In the genomic region with DNA sequence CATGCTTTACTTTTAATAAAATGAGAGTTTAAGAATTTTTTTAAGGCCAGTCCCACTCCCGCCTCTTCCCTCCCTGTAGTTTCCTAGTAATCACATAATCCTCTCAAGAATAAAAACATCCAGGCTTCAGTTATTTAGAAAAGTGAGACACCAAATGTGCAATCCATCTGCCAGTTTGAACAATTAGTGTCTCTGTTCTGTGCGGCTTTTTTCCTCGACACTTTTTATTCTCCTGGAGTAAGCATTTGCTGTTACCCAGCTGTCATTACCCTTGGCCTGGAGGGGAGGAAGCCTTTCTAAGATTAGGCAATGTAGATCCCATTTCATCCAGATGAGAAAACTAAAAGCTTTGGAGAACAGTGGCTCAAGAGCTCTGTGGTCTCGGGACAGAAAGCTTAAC, we compare ENCODE assay signal across 19 mouse cellular contexts.
DNase-seq lines count a peak whose midpoint lies in the region; ATAC-seq and TF ChIP-seq lines count a peak whose summit lies in the region.
"Had no signal": no experiment of that assay in that cellular context is flagged by ENCODE, and none has a peak within 500 bp of the region (broad histone marks: within the 10 kb centered on the region; RNA-seq: fewer than 3 reads in every experiment).

No protein-coding gene starts in this region.

- ATAC-seq in forebrain, embryonic 14.5 days: no peak
- no peak for ATAC-seq in forebrain, embryonic 12.5 days (ENCODE audit: low FRiP score)
- ATAC-seq: forebrain, embryonic 15.5 days; intestine, embryonic 16.5 days; Patski had no signal

- no peaks in the 10 kb centered on the region for H3K36me3 ChIP-seq in forebrain, embryonic 14.5 days (ENCODE audit: control insufficient read depth, insufficient read depth, low read length)
- no peaks in the 10 kb centered on the region for H3K36me3 ChIP-seq in forebrain, embryonic 12.5 days (replicated peaks)
- H3K36me3 ChIP-seq: forebrain, embryonic 15.5 days; heart, embryonic 12.5 days had no signal

- no peak overlapping the region for H3K4me2 ChIP-seq in forebrain, embryonic 14.5 days (ENCODE audit: low read length)
- H3K4me2 ChIP-seq in forebrain, embryonic 12.5 days: no peak overlapping the region
- H3K4me2 ChIP-seq: forebrain, embryonic 15.5 days; heart, embryonic 12.5 days; hindbrain, embryonic 15.5 days had no signal

- peak; percentile 3 for DNase-seq in forebrain, embryonic 14.5 days (ENCODE audit: low spot score)
- peak; percentile 31 to 36 for DNase-seq in layer of hippocampus, adult 2 months (ENCODE audit: low spot score in 2 of 2)
- no peak for DNase-seq in layer of hippocampus, postnatal 10 days (ENCODE audit: low spot score in 2 of 2)
- DNase-seq in adipocyte (ENCODE audit: low spot score): peak; percentile 14
- peak; percentile 49 for DNase-seq in telencephalon, adult 2 months (ENCODE audit: low read depth, low spot score)
- no peak for DNase-seq in heart, postnatal 36 days
- DNase-seq: adrenal gland, adult 8-10 months; adrenal gland, postnatal 36 days; cerebellum, adult 11-12 months; cerebellum, adult 9-10 months; cerebellum, postnatal 36 days; gastrocnemius, adult 2 months; gastrocnemius, postnatal 25 days had no signal

- no peak for TF ChIP-seq CTCF in layer of hippocampus, adult 2 months (conservative IDR thresholded peaks at IDR 0.05)

- H3K4me3 ChIP-seq in forebrain, embryonic 14.5 days (ENCODE audit: low read depth, low read length): no peak overlapping the region
- no peak overlapping the region for H3K4me3 ChIP-seq in forebrain, embryonic 12.5 days (replicated peaks)
- no peak overlapping the region for H3K4me3 ChIP-seq in layer of hippocampus, adult 2 months
- H3K4me3 ChIP-seq: forebrain, embryonic 15.5 days; gastrocnemius, adult 2 months; heart, embryonic 12.5 days; hindbrain, embryonic 15.5 days had no signal

- no peaks in the 10 kb centered on the region for H3K27me3 ChIP-seq in forebrain, embryonic 14.5 days (replicated peaks; ENCODE audit: control insufficient read depth, insufficient read depth, low read length)
- no peaks in the 10 kb centered on the region for H3K27me3 ChIP-seq in forebrain, embryonic 12.5 days
- H3K27me3 ChIP-seq: forebrain, embryonic 15.5 days; heart, embryonic 12.5 days; hindbrain, embryonic 15.5 days had no signal

- no peak overlapping the region for H3K27ac ChIP-seq in forebrain, embryonic 14.5 days (ENCODE audit: low read depth, low read length)
- H3K27ac ChIP-seq in forebrain, embryonic 12.5 days: no peak overlapping the region
- H3K27ac ChIP-seq in layer of hippocampus, adult 2 months: peak overlapping the region; percentile 21; the same call in 1 of the 2 replicates
- H3K27ac ChIP-seq: forebrain, embryonic 15.5 days; gastrocnemius, adult 2 months; hindbrain, embryonic 15.5 days had no signal

- no peaks in the 10 kb centered on the region for H3K4me1 ChIP-seq in forebrain, embryonic 14.5 days (ENCODE audit: control insufficient read depth, insufficient read depth, low read length)
- no peaks in the 10 kb centered on the region for H3K4me1 ChIP-seq in forebrain, embryonic 12.5 days
- H3K4me1 ChIP-seq: forebrain, embryonic 15.5 days; heart, embryonic 12.5 days; hindbrain, embryonic 15.5 days had no signal

- intact Hi-C loops in heart, postnatal 36 days (cut with DNase I): no loop called here

- WGBS in forebrain, embryonic 14.5 days: 69% methylated on average over 4 of the region's 4 CpGs
- WGBS in forebrain, embryonic 12.5 days: 81% methylated on average over 4 of the region's 4 CpGs

- H3K9ac ChIP-seq in forebrain, embryonic 14.5 days (ENCODE audit: low read length): no peak overlapping the region
- no peak overlapping the region for H3K9ac ChIP-seq in forebrain, embryonic 12.5 days
- H3K9ac ChIP-seq: forebrain, embryonic 15.5 days; heart, embryonic 12.5 days; hindbrain, embryonic 15.5 days had no signal

- no peaks in the 10 kb centered on the region for H3K9me3 ChIP-seq in forebrain, embryonic 14.5 days (replicated peaks; ENCODE audit: control insufficient read depth, low read length)
- H3K9me3 ChIP-seq in forebrain, embryonic 12.5 days: no peaks in the 10 kb centered on the region
- H3K9me3 ChIP-seq: forebrain, embryonic 15.5 days; heart, embryonic 12.5 days; hindbrain, embryonic 15.5 days had no signal

Comparison
In these comparisons a context has a peak if more than half of its experiments do, and no peak if none do; other contexts are left out.
1. DNase-seq: peak in forebrain, embryonic 14.5 days (single experiment), layer of hippocampus, adult 2 months (2 of 2), adipocyte (single experiment) and telencephalon, adult 2 months (single experiment); none in layer of hippocampus, postnatal 10 days (0 of 2) and heart, postnatal 36 days (0 of 2).